Mouse (Mus musculus) ZHBTc4 (cell line): ENCODE data around the gene Rgs12.
A peak's percentile ranks its signal among the peaks of the same experiment; 100 is the strongest.

Source experiments
- DNase-seq: peaks from one replicate; pipeline ENCODE4 v3.0.0-alpha.2; 2011; ENCODE audit warnings: low read depth, low spot score

Gene Rgs12

DNA sequence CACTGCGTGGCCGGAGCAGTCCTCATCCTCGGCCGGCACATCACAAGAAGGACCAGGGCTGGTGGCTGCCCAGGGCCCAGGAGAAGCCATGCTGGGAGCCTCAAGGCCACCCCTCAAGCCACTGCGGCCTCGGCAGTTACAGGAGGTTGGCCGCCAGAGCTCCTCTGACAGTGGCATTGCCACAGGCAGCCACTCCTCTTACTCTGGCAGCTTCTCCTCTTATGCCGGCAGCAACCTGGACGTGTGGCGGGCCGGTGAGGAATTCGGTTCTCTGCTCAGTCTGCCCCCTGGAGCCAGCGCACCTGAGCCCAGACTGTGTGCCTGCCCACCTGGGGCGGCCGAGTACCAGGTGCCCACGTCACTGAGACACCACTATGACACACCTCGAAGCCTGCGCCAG lies 129.9 kb downstream of the Rgs12 start:
- no peak for DNase-seq

DNA sequence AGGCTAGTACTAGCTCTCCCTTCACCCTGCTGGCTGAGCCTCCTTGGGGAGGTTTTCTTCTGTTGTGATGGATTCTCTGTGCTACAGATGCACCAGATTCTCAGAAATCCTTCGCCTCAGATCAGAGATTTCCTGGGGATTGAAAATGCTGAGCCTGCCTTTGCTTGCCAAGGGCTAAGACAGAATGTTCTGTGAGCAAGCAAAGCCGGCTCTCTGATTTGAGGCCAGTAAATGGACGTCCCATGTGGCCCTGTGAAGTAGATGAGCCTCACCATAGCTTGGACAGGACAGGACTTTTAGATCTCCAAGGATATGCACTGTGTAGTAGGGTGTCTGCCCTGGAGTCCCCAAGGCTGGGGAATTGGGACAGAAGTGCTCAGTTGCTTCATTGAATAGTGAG lies 135.7 kb downstream of the Rgs12 start:
- no peak for DNase-seq

DNA sequence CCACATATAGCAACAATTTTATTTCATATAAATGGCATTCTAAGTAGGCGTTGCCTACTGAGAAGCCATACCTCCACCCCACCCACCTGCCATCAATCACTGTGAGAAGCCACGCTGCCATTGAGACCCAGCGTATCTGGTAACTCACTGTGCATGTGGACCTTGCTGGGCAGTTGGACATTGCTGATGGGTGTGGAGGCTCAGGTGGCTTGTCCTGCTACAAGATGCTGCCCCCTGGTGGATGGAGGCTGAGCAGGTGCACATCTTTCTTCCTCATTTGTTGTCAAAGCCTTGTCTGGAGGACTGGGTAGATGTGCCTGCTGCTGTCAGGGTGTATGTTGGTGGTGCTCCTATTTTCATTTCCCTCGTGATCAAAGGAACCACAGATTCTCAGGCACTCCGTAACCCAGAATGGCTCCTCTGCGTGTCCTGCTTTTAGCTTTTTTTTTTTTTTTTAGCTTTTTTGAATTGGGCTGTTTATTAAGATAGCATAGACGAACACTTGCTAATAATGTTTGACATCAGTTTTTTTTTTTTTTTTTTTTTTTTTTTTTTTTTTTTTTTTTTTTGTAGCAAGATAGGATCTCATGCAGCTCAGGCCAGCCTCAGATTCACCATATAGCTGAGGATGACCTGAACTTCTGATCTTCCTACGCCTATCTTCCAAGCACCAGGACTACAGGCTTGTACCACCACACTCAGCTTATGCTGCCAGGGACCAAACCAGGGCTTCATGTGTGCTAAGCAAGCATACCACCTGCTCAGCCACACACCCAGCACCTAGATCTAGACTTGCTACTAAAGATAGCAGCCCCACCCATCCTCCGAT lies 139.8 kb downstream of the Rgs12 start:
- peak; percentile 89 for DNase-seq
